In genomic region chr14:122472161-122472560, GRCm38 (mm10) we compare ENCODE assay signal across 13 mouse cellular contexts. TPM values are rescaled to one million over a fixed set of nuclear protein-coding genes. Genes with fewer than 3 reads are reported as not detected.
DNase-seq lines count a peak whose midpoint lies in the region; ATAC-seq lines count a peak whose summit lies in the region.
"Had no signal": no experiment of that assay in that cellular context is flagged by ENCODE, and none has a peak within 500 bp of the region (broad histone marks: within the 10 kb centered on the region; RNA-seq: fewer than 3 reads in every experiment).

No protein-coding gene starts in this region.

- peaks cover 62% of the 10 kb centered on the region for H3K27me3 ChIP-seq in hindbrain, embryonic 14.5 days (ENCODE audit: control insufficient read depth, insufficient read depth, low read length)
- peaks cover under 1% of the 10 kb centered on the region; the same call in 1 of the 2 replicates for H3K27me3 ChIP-seq in midbrain, embryonic 16.5 days (ENCODE audit: control insufficient read depth, insufficient read depth, low read depth, low read length)
- H3K27me3 ChIP-seq in kidney, embryonic 14.5 days (ENCODE audit: control insufficient read depth, insufficient read depth, low read length), result peaks cover 97% of the 10 kb centered on the region

- no peak for ATAC-seq in hindbrain, embryonic 14.5 days (ENCODE audit: low FRiP score)
- no peak for ATAC-seq in midbrain, embryonic 16.5 days
- no peak for ATAC-seq in kidney, embryonic 14.5 days (ENCODE audit: low FRiP score, low TSS enrichment)
- ATAC-seq: liver, embryonic 12.5 days had no signal

- H3K4me3 ChIP-seq in hindbrain, embryonic 14.5 days (replicated peaks; ENCODE audit: low read length), result peak overlapping the region; percentile 51
- H3K4me3 ChIP-seq in midbrain, embryonic 16.5 days (ENCODE audit: low read depth, low read length), result no peak overlapping the region
- H3K4me3 ChIP-seq in kidney, embryonic 14.5 days (ENCODE audit: low read length), result no peak overlapping the region
- H3K4me3 ChIP-seq: erythroblast, embryonic 14.5 days; heart, embryonic 10.5 days; liver, embryonic 12.5 days had no signal

- no peaks in the 10 kb centered on the region for H3K36me3 ChIP-seq in hindbrain, embryonic 14.5 days (replicated peaks; ENCODE audit: control insufficient read depth, insufficient read depth)
- H3K36me3 ChIP-seq in midbrain, embryonic 16.5 days (ENCODE audit: control insufficient read depth, insufficient read depth, low read length), result no peaks in the 10 kb centered on the region
- no peaks in the 10 kb centered on the region for H3K36me3 ChIP-seq in kidney, embryonic 14.5 days (ENCODE audit: control insufficient read depth, insufficient read depth, low read length)
- H3K36me3 ChIP-seq: heart, embryonic 10.5 days; liver, embryonic 12.5 days had no signal

- H3K27ac ChIP-seq in hindbrain, embryonic 14.5 days, result peak overlapping the region; percentile 82
- peak overlapping the region; percentile 76 for H3K27ac ChIP-seq in midbrain, embryonic 16.5 days (ENCODE audit: low read length)
- H3K27ac ChIP-seq in kidney, embryonic 14.5 days (ENCODE audit: low read depth, low read length), result no peak overlapping the region
- H3K27ac ChIP-seq: heart, embryonic 10.5 days; liver, embryonic 12.5 days had no signal

- no peaks in the 10 kb centered on the region for H3K9me3 ChIP-seq in hindbrain, embryonic 14.5 days (ENCODE audit: control insufficient read depth, low read length)
- H3K9me3 ChIP-seq in midbrain, embryonic 16.5 days (replicated peaks; ENCODE audit: control insufficient read depth, low read length, poor library complexity, severe bottlenecking), result no peaks in the 10 kb centered on the region
- H3K9me3 ChIP-seq in kidney, embryonic 14.5 days (ENCODE audit: control insufficient read depth, low read length), result no peaks in the 10 kb centered on the region
- H3K9me3 ChIP-seq: heart, embryonic 10.5 days; liver, embryonic 12.5 days had no signal

- peak overlapping the region; percentile 52 for H3K9ac ChIP-seq in hindbrain, embryonic 14.5 days
- H3K9ac ChIP-seq in midbrain, embryonic 16.5 days (ENCODE audit: low read depth, low read length), result peak overlapping the region; percentile 36; the same call in 1 of the 2 replicates
- no peak overlapping the region for H3K9ac ChIP-seq in kidney, embryonic 14.5 days (ENCODE audit: low read depth, low read length)
- H3K9ac ChIP-seq: liver, embryonic 12.5 days had no signal

- peak; percentile 55 for DNase-seq in cerebellum, adult 9-11 months
- peak; percentile 60 for DNase-seq in embryo, embryonic 9.5 days (ENCODE audit: extremely low spot score)
- DNase-seq in hindbrain, embryonic 14.5 days (ENCODE audit: low spot score), result no peak
- DNase-seq in right cerebral cortex, adult 18-20 months, result no peak
- no peak for DNase-seq in adipocyte (ENCODE audit: low spot score)
- DNase-seq: kidney, postnatal 25 days; spleen, adult 18-20 months had no signal

- peak overlapping the region; percentile 55 for H3K4me2 ChIP-seq in hindbrain, embryonic 14.5 days (replicated peaks)
- H3K4me2 ChIP-seq in midbrain, embryonic 16.5 days (ENCODE audit: low read length), result peak overlapping the region; percentile 45
- no peak overlapping the region for H3K4me2 ChIP-seq in kidney, embryonic 14.5 days (replicated peaks; ENCODE audit: low read depth, low read length)
- H3K4me2 ChIP-seq: liver, embryonic 12.5 days had no signal

- 2% methylated on average over 13 of the region's 13 CpGs for WGBS in hindbrain, embryonic 14.5 days
- WGBS in midbrain, embryonic 16.5 days, result 2% methylated on average over 13 of the region's 13 CpGs
- 0% methylated on average over 13 of the region's 13 CpGs for WGBS in kidney, embryonic 14.5 days

- peaks cover 6% of the 10 kb centered on the region; the same call in 1 of the 2 replicates for H3K4me1 ChIP-seq in hindbrain, embryonic 14.5 days (replicated peaks; ENCODE audit: control insufficient read depth, insufficient read depth, low read length)
- H3K4me1 ChIP-seq in midbrain, embryonic 16.5 days (ENCODE audit: control insufficient read depth, insufficient read depth, low read length), result peaks cover 9% of the 10 kb centered on the region; the same call in 1 of the 2 replicates
- H3K4me1 ChIP-seq in kidney, embryonic 14.5 days (ENCODE audit: control insufficient read depth, insufficient read depth, low read length), result peaks cover 11% of the 10 kb centered on the region; the same call in 1 of the 2 replicates

RNA-seq across cellular contexts. Expression of gene Zic2, which starts 3.1 kb away (rescaled TPM):
- 10.6 and 11.4 TPM in 2 replicates for polyA plus RNA-seq in hindbrain, embryonic 14.5 days (2014; fragmentation: Nextera tagmentation; extraction: Ambion mirVana)
- polyA plus RNA-seq in midbrain, embryonic 16.5 days (2015; fragmentation: Nextera tagmentation; extraction: Ambion mirVana), result 6.3 and 15.2 TPM in 2 replicates
- not detected in 2 replicates for polyA plus RNA-seq in kidney, embryonic 14.5 days (2014; fragmentation: Nextera tagmentation; extraction: Ambion mirVana)
- polyA plus RNA-seq: erythroblast, embryonic 14.5 days; liver, embryonic 12.5 days had no signal

RNA-seq across cellular contexts. Expression of gene Zic5, which starts 6.7 kb away (rescaled TPM):
- 11.6 and 14.0 TPM in 2 replicates for polyA plus RNA-seq in hindbrain, embryonic 14.5 days (2014; fragmentation: Nextera tagmentation; extraction: Ambion mirVana)
- polyA plus RNA-seq in midbrain, embryonic 16.5 days (2015; fragmentation: Nextera tagmentation; extraction: Ambion mirVana), result 9.5 and 29.0 TPM in 2 replicates
- polyA plus RNA-seq in kidney, embryonic 14.5 days (2014; fragmentation: Nextera tagmentation; extraction: Ambion mirVana), result 0.07 and 0.10 TPM in 2 replicates
- polyA plus RNA-seq: liver, embryonic 12.5 days; urinary bladder, adult 2 months had no signal

RNA-seq across cellular contexts. Expression of gene Gm10837, which starts 18.2 kb away (rescaled TPM):
- polyA plus RNA-seq in hindbrain, embryonic 14.5 days (2014; fragmentation: Nextera tagmentation; extraction: Ambion mirVana), result 0.31 and 0.95 TPM in 2 replicates
- polyA plus RNA-seq in midbrain, embryonic 16.5 days (2015; fragmentation: Nextera tagmentation; extraction: Ambion mirVana), result 0.19 and 0.93 TPM in 2 replicates
- not detected in 2 replicates for polyA plus RNA-seq in kidney, embryonic 14.5 days (2014; fragmentation: Nextera tagmentation; extraction: Ambion mirVana)
- polyA plus RNA-seq: erythroblast, embryonic 14.5 days; heart, embryonic 10.5 days; liver, embryonic 12.5 days; urinary bladder, adult 2 months had no signal

RNA-seq across cellular contexts. Expression of gene Gm5089, which starts 21.2 kb away (rescaled TPM):
- polyA plus RNA-seq in hindbrain, embryonic 14.5 days (2014; fragmentation: Nextera tagmentation; extraction: Ambion mirVana), result 0.50 and 1.2 TPM in 2 replicates
- 0.82 and 1.4 TPM in 2 replicates for polyA plus RNA-seq in midbrain, embryonic 16.5 days (2015; fragmentation: Nextera tagmentation; extraction: Ambion mirVana)
- not detected in 2 replicates for polyA plus RNA-seq in kidney, embryonic 14.5 days (2014; fragmentation: Nextera tagmentation; extraction: Ambion mirVana)
- polyA plus RNA-seq: erythroblast, embryonic 14.5 days; heart, embryonic 10.5 days; liver, embryonic 12.5 days; urinary bladder, adult 2 months had no signal

Comparison
In these comparisons a context has a peak if more than half of its experiments do, and no peak if none do; other contexts are left out.
1. DNase-seq: peak in cerebellum, adult 9-11 months (single experiment) and embryo, embryonic 9.5 days (single experiment); none in hindbrain, embryonic 14.5 days (single experiment), right cerebral cortex, adult 18-20 months (single experiment) and adipocyte (single experiment).